Mouse (Mus musculus) cerebellum, postnatal 10 days (tissue): ENCODE measurements around the gene Elp4.

Experiments
- DNase-seq, 2 experiments: peaks; one replicate each; pipeline ENCODE4 v3.0.0; 2021; ENCODE audit warnings: mixed read lengths in 2 of 2

Elp4 gene

DNA sequence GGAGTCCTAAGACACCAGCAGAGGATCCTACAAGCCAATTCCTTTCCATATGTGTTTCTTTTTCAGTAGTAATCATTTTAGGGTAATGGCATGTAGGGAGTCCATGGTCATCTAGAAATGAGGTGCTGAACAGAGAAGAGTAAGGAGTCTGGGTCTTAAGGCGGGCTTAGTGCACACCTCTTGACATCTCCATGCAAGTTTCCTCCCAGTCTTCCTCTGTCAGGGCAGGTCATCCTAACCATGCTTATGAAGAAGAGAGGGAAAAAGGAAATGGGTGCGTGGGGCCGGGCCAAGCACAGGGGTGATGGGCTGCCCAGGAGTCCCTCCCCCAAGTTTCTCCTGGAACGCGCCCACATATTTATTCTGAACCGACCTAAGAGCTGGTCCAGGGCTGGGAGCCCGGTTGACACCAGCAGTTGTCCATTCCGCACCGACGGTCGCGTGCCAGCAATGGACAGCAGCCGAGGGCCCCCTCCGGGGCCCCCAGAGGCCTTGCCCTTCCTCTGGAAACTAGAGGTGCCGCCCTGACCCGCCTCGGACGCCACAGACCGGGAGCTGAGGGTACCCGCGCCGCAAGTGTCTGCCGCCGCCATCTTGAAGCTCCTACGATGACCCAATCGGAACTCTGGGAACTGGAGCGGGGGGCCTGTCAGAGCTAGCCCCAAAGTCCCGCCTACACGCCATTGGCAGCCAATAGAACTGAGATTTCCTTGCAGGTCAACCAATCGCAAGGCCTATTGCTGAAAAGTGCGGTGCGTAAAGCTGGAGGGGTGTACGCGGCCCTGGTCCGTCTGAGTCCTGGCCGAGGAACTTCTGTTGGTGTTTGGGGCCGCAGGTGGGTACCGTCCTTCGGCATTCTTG lies at the start of gene Elp4, which contains the start of gene Immp1l:
TSS of gene Elp4 (minus strand) at position 669 of the 861 bp plus-strand sequence.
TSS of gene Immp1l (plus strand) at position 743 of the 861 bp plus-strand sequence.
- peak; percentile 98 for DNase-seq

GRCm38 (mm10) chr2:105953862-105954261 lies 49.5 kb upstream of the Elp4 start:
- no peak for DNase-seq

GRCm38 (mm10) chr2:105951350-105951940 lies 47.1 kb upstream of the Elp4 start:
- no peak for DNase-seq

GRCm38 (mm10) chr2:105950131-105950530 lies 45.8 kb upstream of the Elp4 start:
- no peak for DNase-seq

GRCm38 (mm10) chr2:105917623-105918346 lies 13.4 kb upstream of the Elp4 start:
- peak in 1 of 2 experiments; percentile 16 for DNase-seq

- DNase-seq, result peak; percentile 16 to 31
These were observed 12.3 kb upstream of the Elp4 start for GRCm38 (mm10) chr2:105916671-105917070.

DNA sequence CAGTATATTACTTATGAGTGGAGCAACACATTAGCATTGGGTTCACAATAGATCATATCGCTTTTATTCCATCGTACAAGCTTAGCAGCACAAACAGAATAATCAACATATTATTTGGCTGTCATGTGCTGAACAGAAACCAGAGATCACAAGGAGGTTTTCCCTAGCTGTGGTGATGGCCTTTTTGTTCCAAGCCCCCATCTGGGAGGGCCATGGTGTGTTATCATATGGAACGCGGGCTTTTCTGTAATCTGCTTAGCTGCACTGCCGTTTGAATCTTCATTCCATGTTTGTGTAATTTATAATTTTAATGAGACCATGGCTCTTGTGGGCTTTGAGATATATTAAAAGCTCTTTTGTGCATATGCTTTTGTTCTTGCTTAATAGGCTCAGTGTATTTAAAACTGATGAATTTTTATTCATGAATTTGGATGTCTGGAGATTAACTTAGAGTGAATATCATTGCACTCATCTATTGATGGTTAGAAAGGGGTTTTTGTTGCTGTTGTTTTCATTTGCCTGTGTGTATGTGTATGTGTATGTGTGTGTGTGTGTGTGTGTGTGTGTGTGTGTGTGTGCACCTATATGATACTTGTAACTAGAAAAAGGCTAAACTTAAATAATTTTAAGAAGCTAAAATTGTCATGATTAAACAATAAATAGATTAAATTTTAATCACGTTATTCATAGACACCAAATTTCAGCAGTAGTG lies 9.4 kb upstream of the Elp4 start:
- peak; percentile 51 to 61 for DNase-seq

GRCm38 (mm10) chr2:105910611-105911010 lies 6.2 kb upstream of the Elp4 start:
- no peak for DNase-seq

- DNase-seq, result peak; percentile 36 to 46
These were observed 4.0 kb upstream of the Elp4 start for GRCm38 (mm10) chr2:105908351-105908750.

GRCm38 (mm10) chr2:105904757-105905146 lies 388 bp upstream of the Elp4 start:
- no peak for DNase-seq

GRCm38 (mm10) chr2:105890816-105891215 lies 13.5 kb downstream of the Elp4 start:
- DNase-seq, result no peak

GRCm38 (mm10) chr2:105873403-105873802 lies 31.0 kb downstream of the Elp4 start:
- DNase-seq, result no peak

- DNase-seq, result peak; percentile 23 to 40
These were observed 49.6 kb downstream of the Elp4 start for GRCm38 (mm10) chr2:105854740-105855139.

- DNase-seq, result no peak
These were observed 51.4 kb downstream of the Elp4 start for GRCm38 (mm10) chr2:105852971-105853370.

DNA sequence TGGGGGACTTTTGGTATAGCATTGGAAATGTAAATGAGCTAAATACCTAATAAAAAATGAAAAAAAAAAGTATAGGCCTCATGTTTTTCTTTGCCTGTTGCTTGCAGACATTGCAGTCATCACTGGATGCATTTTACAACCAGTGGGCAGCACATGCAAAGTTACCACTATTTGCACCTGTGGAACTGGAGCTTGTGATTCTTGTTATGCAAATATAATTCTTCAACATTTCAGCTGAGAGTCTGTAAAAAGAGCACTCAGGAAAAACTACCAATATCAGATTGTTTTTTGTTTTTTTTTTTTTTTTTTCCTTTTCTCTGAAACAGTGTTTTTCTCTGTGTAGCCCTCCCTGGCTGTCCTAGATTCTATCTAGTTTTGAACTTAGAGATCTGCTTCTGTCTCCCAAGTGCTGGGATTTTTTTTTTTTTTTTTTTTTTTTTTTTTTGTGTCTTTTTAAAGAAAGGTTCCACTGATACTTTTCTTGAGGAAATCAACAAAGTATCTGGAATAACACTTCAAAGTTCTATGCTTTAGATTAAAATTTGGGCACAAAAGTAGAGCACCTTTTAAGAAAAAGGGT lies 52.6 kb downstream of the Elp4 start:
- no peak for DNase-seq

GRCm38 (mm10) chr2:105843151-105843550 lies 61.2 kb downstream of the Elp4 start:
- DNase-seq, result no peak

DNA sequence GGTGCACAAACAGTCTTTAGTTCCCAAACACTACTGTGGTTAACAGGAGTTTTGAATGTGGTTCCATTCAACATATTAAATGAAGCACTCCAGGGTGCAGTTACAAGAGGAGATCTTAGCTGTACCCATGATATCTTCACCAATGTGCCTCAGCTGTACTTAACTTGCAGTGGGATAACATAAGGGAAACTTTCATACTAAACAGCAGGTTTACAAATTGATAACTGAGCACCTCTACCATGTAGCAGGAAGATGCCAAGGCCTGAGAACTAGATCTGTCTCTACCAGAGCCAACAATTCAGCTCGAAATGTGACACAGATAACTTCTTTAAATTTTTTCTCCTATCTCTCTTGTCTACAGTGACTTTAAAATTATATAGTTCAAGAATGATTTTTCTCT lies 86.4 kb downstream of the Elp4 start:
- DNase-seq, result no peak

GRCm38 (mm10) chr2:105815170-105815569 lies 89.2 kb downstream of the Elp4 start:
- no peak for DNase-seq

- DNase-seq, result peak; percentile 48 to 53
These were observed 91.3 kb downstream of the Elp4 start for GRCm38 (mm10) chr2:105813041-105813440.

DNA sequence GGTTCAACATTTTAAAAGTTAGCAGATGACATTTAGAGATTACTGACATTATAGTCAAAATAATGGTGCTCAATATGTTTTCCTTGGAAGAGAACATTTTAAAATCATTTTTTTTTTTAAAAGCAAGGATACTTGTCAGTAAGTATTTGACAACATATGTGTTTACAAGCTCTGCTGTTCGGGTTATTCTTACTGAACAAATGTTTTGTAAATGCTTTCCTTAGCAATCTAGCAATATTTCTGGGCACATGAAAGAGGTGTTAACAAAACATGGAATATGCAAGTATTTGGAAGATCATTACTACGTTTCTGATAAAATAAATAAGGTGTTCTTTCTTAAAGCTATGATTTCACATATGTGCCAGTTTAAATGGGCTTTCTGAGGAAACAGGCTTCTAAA lies 94.1 kb downstream of the Elp4 start:
- no peak for DNase-seq

- DNase-seq, result no peak
These were observed 97.8 kb downstream of the Elp4 start for GRCm38 (mm10) chr2:105806571-105806970.

GRCm38 (mm10) chr2:105806047-105806446 lies 98.3 kb downstream of the Elp4 start:
- no peak for DNase-seq
